Mouse (Mus musculus): Measurements from ENCODE around the gene Mall. TPM values are rescaled to one million over a fixed set of nuclear protein-coding genes. Genes with fewer than 3 reads are reported as not detected.

Mall gene
- total RNA-seq, 2 experiments from 2014 or later, result not detected

Other genes starting within 250 kb of the Mall start
- gene Kcnip3, start 207.8 kb downstream of the Mall start, total RNA-seq (2015), result 3.5 and 3.6 TPM in 2 replicates
- gene Kcnip3, start 207.8 kb downstream of the Mall start, total RNA-seq (2017), result 0.62 and 2.2 TPM in 2 replicates
- not detected in 2 replicates for gene Prom2, start 188.5 kb downstream of the Mall start, total RNA-seq (2015)
- gene Prom2, start 188.5 kb downstream of the Mall start, total RNA-seq (2017), result 0.12 TPM in 1 of 2 replicates, not detected in the other
- gene Zfp661, start 142.8 kb downstream of the Mall start, total RNA-seq (2015), result 1.1 TPM in 2 replicates
- 1.1 and 2.1 TPM in 2 replicates for gene Zfp661, start 142.8 kb downstream of the Mall start, total RNA-seq (2017)
- gene Mrps5, start 142.7 kb downstream of the Mall start, total RNA-seq (2015), result 10.4 and 15.7 TPM in 2 replicates
- 34.3 and 42.3 TPM in 2 replicates for gene Mrps5, start 142.7 kb downstream of the Mall start, total RNA-seq (2017)
- gene Mal, start 73.2 kb downstream of the Mall start, total RNA-seq (2015), result 0.11 TPM in 1 of 2 replicates, not detected in the other
- not detected in 2 replicates for gene Mal, start 73.2 kb downstream of the Mall start, total RNA-seq (2017)
- gene Nphp1, start 59.0 kb upstream of the Mall start, total RNA-seq (2015), result 0.84 and 2.1 TPM in 2 replicates
- gene Nphp1, start 59.0 kb upstream of the Mall start, total RNA-seq (2017), result 0.24 and 1.7 TPM in 2 replicates
- 8.0 and 9.0 TPM in 2 replicates for gene Mtln, start 62.6 kb upstream of the Mall start, total RNA-seq (2015)
- 11.8 and 28.5 TPM in 2 replicates for gene Mtln, start 62.6 kb upstream of the Mall start, total RNA-seq (2017)
- 52.6 and 56.4 TPM in 2 replicates for gene Bub1, start 101.9 kb upstream of the Mall start, total RNA-seq (2015)
- gene Bub1, start 101.9 kb upstream of the Mall start, total RNA-seq (2017), result 52.9 and 55.4 TPM in 2 replicates
- gene Acoxl, start 108.9 kb upstream of the Mall start, total RNA-seq (2015), result 0.56 and 0.57 TPM in 2 replicates
- gene Acoxl, start 108.9 kb upstream of the Mall start, total RNA-seq (2017), result 0.11 and 0.28 TPM in 2 replicates

Measured in megakaryocyte, adult 5-6 weeks (primary cell).